Mouse (Mus musculus) cortical plate, adult 2 months (tissue): Measurements from ENCODE around the gene Rab5a. TPM values are rescaled to one million over a fixed set of nuclear protein-coding genes. Genes with fewer than 3 reads are reported as not detected.

Experiments
- H3K27ac ChIP-seq: fragments of 200-500 bp; 2 replicates; pipeline ENCODE4 v1.5.1; 2012; ENCODE audit warnings: low read length, control low read depth, inconsistent platforms; ENCODE audit not compliant: insufficient read depth
- H3K4me1 ChIP-seq: fragments of 200-500 bp; 2 replicates; pipeline ENCODE4 v1.6.1; 2011; ENCODE audit warnings: low read length; ENCODE audit not compliant: control insufficient read depth, insufficient read depth
- H3K4me3 ChIP-seq: fragments of 200-500 bp; 2 replicates; pipeline ENCODE4 v1.5.1; 2011; ENCODE audit warnings: mild to moderate bottlenecking, low read length, control low read depth; ENCODE audit not compliant: insufficient read depth
- CTCF ChIP-seq: fragments of 200-500 bp; IDR thresholded peaks from 2 replicates; pipeline ENCODE4 v1.5.1; 2011; ENCODE audit warnings: mild to moderate bottlenecking, control low read depth, low read length; ENCODE audit not compliant: insufficient read depth; ENCODE audit errors: extremely low read depth
- POLR2A ChIP-seq: fragments of 200-500 bp; IDR thresholded peaks from 2 replicates; pipeline ENCODE4 v1.6.1; 2011; ENCODE audit warnings: mild to moderate bottlenecking, low read length, control low read depth; ENCODE audit not compliant: insufficient read depth; ENCODE audit errors: extremely low read depth
- polyA plus RNA-seq: library from polyadenylated mRNA; depleted of rRNA; stranded (reverse); fragments of >200 nt; gene quantifications from 2 replicates; pipeline ENCODE4 v1.2.3, GENCODE M21; 2012; rRNA removed

Gene Rab5a
- polyA plus RNA-seq, 1 experiment: 89.9 TPM

DNA sequence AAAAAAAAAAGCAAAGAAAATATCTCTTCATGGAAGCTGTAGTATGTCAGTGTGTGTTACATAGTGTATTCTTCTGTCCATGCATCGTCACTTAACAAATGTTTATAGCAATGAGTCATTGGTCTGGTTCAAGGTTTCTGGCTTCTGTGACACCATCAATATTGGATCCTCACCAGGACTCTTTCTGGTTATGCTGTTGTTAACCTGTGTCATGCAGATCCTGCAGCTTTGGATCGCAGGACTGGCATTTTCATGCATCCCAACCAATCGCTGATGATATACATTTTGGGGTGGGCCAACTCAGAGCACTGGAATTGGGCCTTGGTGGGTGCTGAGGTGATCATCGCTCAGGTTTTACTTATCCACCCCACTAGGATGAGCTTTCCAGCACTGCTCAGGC, 63.5 kb downstream of the Rab5a start:
- H3K4me3 ChIP-seq: no peak overlapping the region
- H3K4me1 ChIP-seq: no peaks in the 10 kb centered on the region
- no peak overlapping the region for H3K27ac ChIP-seq
- TF ChIP-seq CTCF: no peak
- TF ChIP-seq POLR2A: no peak

DNA sequence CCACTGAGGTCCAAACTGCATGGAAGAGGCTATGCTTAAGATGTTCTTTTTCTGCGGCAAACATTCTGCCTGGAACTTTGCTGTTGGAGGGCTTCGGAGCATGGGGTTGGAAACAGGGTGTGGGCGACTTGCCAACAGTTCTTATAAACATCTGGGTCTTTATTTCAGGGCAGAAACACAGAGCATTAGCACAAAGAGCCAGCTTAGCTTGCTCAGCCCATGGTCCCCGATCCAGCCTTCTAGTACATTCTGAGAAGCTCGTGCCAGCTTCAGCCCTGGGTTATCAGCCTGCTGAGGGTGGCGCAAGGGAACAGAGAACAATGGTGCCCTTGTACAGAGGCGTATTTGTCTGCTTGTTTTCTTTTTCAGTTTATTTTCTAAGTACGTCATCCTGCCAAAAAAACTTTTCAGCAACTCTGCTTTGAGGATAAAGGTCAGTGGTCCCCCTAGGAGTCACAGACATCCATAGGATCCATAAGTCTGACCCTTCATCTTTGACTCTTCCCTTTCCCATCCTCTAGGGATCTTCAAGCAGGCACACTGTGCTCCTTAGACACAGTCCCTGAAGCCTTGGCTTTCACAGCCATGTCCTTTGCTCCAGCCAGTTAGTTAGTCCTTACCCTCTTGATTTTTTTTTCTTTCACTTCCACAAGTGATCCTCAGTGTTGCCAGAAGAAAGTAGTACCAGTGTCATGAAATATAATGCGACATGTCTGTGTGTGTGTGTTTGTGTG, 64.7 kb downstream of the Rab5a start:
- no peaks in the 10 kb centered on the region for H3K4me1 ChIP-seq
- TF ChIP-seq CTCF: no peak
- no peak for TF ChIP-seq POLR2A
- no peak overlapping the region for H3K4me3 ChIP-seq
- H3K27ac ChIP-seq: peak overlapping the region; percentile 76

DNA sequence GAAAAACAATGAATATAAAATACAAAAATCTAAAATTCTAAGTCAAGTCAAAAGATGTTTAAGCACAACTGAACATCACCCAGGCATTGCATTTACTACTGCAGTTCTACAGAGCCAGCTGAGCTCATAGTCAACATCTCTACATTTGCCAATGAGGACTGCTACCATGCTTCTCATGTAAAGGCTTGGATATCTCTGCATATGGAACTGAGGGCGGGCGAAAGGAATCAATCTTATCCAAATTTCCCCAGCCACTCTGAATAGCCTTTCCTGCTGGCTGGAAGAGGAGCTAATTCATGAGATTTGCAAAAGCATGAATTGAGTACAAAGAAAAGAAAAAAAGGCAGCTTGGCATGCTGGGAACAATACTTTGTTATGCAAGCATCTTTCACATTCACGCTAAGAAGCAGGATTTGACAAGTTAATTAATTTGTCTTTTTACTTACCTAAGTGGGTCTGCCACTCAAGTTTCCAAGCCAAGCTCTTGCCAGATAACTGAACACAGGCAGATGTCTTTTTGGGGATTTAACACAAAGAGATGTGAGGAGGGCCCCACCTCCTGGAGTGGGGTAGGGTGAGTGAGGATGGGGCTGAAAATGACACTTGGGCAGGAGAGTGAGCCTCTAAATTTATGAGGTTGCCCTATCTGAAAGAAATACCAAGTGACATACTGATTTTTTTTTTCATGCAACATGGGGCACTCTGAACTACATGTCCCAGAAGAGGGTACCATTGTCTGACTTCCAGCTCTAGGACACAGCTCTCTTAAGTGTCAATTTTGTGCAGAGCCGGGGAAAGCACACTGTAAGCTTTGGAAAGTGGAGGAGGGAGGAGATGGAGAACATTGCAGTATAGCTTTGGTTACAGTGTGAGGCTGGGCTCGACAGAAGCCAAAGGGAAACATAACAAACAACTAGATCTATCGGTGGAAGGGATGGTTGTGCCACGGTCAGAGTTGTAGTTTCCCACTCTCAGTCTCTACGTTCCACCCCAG, 72.6 kb downstream of the Rab5a start:
- no peak overlapping the region for H3K27ac ChIP-seq
- TF ChIP-seq CTCF (no peak), POLR2A (no peak)
- H3K4me1 ChIP-seq: no peaks in the 10 kb centered on the region
- no peak overlapping the region for H3K4me3 ChIP-seq

DNA sequence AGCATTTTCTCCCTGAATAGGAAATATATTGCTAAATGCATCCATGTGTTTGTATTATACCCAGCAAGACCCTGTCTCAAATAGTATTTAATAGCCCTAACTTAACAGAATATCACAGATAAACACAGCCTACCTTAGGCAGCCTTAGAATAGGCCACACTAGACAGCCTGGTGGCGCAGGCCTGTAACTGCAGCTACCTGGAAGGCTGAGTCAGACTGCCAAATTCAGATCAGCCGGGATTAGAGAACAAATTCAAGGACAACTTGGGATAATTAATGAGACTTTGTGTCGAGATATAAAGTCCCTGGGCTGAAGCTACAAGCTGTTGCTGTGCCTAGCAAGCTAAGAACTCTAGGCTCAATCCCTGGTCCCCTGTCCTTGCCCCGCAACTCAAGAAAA, 75.1 kb downstream of the Rab5a start:
- Histone ChIP-seq H3K27ac (no peak overlapping the region), H3K4me3 (no peak overlapping the region), H3K4me1 (no peaks in the 10 kb centered on the region)
- TF ChIP-seq POLR2A (no peak), CTCF (0 out of 2 replicates have a peak, but pooled peaks have one; percentile 1)

DNA sequence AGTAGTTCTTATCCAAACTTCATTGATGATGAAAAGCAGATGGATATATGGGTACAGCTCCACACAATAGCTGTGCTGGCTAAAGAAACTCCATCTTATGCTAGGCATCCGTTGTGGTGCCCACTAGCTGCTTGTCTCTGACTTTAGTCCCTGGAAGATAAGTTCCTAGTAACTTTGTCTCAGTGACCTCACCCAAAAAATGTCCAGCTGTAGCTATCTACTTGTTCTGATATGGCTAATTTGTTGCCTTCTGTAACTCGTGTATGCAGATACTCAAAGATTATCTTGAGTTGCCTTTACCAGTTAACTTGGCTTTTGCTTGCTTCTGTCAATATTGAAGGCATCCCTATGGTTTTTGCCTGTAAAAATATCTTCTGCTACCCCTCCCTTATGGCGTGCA, 75.8 kb downstream of the Rab5a start:
- Histone ChIP-seq H3K4me1 (no peaks in the 10 kb centered on the region), H3K27ac (no peak overlapping the region), H3K4me3 (no peak overlapping the region)
- TF ChIP-seq POLR2A: no peak
- no peak for TF ChIP-seq CTCF

Other genes with a start within 250 kb of the Rab5a start
- 0.25 TPM in 2 replicates for gene Efhb, start 15.9 kb upstream of the Rab5a start, polyA plus RNA-seq
- 0.04 TPM in 1 of 2 replicates, not detected in the other for gene Pp2d1, start 60.2 kb downstream of the Rab5a start, polyA plus RNA-seq
- gene Kat2b, start 87.6 kb downstream of the Rab5a start, polyA plus RNA-seq: 11.0 and 12.2 TPM in 2 replicates
- gene Sgo1, start 210.1 kb downstream of the Rab5a start, polyA plus RNA-seq: 0.19 and 0.21 TPM in 2 replicates